Comparison of ENCODE assay signal across 11 mouse cellular contexts in the genomic region with DNA sequence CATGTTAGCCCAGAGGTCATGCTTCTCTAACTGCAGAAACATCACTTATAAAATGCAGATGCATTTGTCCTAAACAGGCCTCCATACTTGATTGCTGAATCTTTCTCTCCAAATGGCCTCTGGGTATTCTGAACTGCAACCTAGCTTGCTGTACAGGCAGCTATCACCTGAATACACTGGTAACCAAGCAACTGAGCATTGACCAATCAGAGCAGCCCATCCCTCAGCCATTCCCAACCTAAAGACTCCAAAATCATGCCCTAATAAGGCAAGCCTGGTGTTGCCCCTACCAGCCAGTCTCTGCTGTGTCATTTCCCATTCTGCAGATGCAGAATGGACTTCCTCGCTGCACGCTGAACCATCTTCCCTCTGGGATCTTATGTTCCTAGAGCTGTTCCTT.
DNase-seq lines count a peak whose midpoint lies in the region; ATAC-seq lines count a peak whose summit lies in the region.
"Had no signal": no experiment of that assay in that cellular context is flagged by ENCODE, and none has a peak within 500 bp of the region (broad histone marks: within the 10 kb centered on the region; RNA-seq: fewer than 3 reads in every experiment).

No protein-coding gene starts in this region.

- H3K27me3 ChIP-seq in hindbrain, embryonic 11.5 days (ENCODE audit: control insufficient read depth, insufficient read depth, low read length), result no peaks in the 10 kb centered on the region
- no peaks in the 10 kb centered on the region for H3K27me3 ChIP-seq in midbrain, embryonic 12.5 days

- no peak overlapping the region for H3K27ac ChIP-seq in hindbrain, embryonic 11.5 days (ENCODE audit: low read depth, low read length)
- peak overlapping the region; percentile 63 for H3K27ac ChIP-seq in midbrain, embryonic 12.5 days (replicated peaks)

- no peak overlapping the region for H3K4me2 ChIP-seq in hindbrain, embryonic 11.5 days (replicated peaks; ENCODE audit: low read depth, low read length)
- no peak overlapping the region for H3K4me2 ChIP-seq in midbrain, embryonic 12.5 days (replicated peaks)

- no peaks in the 10 kb centered on the region for H3K9me3 ChIP-seq in hindbrain, embryonic 11.5 days (ENCODE audit: control insufficient read depth, low read length)
- no peaks in the 10 kb centered on the region for H3K9me3 ChIP-seq in midbrain, embryonic 12.5 days

- WGBS in hindbrain, embryonic 11.5 days, result 92% methylated on average over 2 of the region's 2 CpGs
- 66% methylated on average over 2 of the region's 2 CpGs for WGBS in midbrain, embryonic 12.5 days

- no peaks in the 10 kb centered on the region for H3K36me3 ChIP-seq in hindbrain, embryonic 11.5 days (ENCODE audit: control insufficient read depth, insufficient read depth, low read length)
- H3K36me3 ChIP-seq in midbrain, embryonic 12.5 days, result no peaks in the 10 kb centered on the region

- H3K4me3 ChIP-seq in hindbrain, embryonic 11.5 days (ENCODE audit: low read depth, low read length), result no peak overlapping the region
- no peak overlapping the region for H3K4me3 ChIP-seq in midbrain, embryonic 12.5 days

- no peaks in the 10 kb centered on the region for H3K4me1 ChIP-seq in hindbrain, embryonic 11.5 days (replicated peaks; ENCODE audit: control insufficient read depth, insufficient read depth, low read length)
- peaks cover 20% of the 10 kb centered on the region; the same call in 1 of the 2 replicates for H3K4me1 ChIP-seq in midbrain, embryonic 12.5 days

- H3K9ac ChIP-seq in hindbrain, embryonic 11.5 days (ENCODE audit: low read depth, low read length), result no peak overlapping the region
- no peak overlapping the region for H3K9ac ChIP-seq in midbrain, embryonic 12.5 days (replicated peaks)

- peak; percentile 6 for DNase-seq in cerebellum, adult 11-12 months
- no peak for DNase-seq in cerebellum, adult 11 months
- peak; percentile 59 for DNase-seq in brain, embryonic 18.5 days (ENCODE audit: low read depth, low spot score)
- DNase-seq in hindbrain, embryonic 11.5 days (ENCODE audit: low spot score), result no peak
- DNase-seq in ovary, postnatal 14 days (ENCODE audit: low spot score), result no peak
- no peak for DNase-seq in left cerebral cortex, adult 11 months (ENCODE audit: low spot score)
- DNase-seq in cerebellum, postnatal 25 days, result no peak
- DNase-seq: lung, postnatal 14 days; right cerebral cortex, postnatal 25 days had no signal

- ATAC-seq in hindbrain, embryonic 11.5 days (ENCODE audit: low FRiP score), result peak; percentile 51; the same call in 1 of the 2 replicates
- peak; percentile 62; the same call in 1 of the 2 replicates for ATAC-seq in midbrain, embryonic 12.5 days (ENCODE audit: low FRiP score, low read depth)
- ATAC-seq: activated CD4-positive, CD25-positive, alpha-beta regulatory T cell, adult 4 months had no signal

Comparison
In these comparisons a context has a peak if more than half of its experiments do, and no peak if none do; other contexts are left out.
1. DNase-seq: peak in cerebellum, adult 11-12 months (single experiment) and brain, embryonic 18.5 days (single experiment); none in cerebellum, adult 11 months (single experiment), hindbrain, embryonic 11.5 days (single experiment), ovary, postnatal 14 days (single experiment), left cerebral cortex, adult 11 months (single experiment) and cerebellum, postnatal 25 days (0 of 2).